Mouse (Mus musculus): ENCODE results near the gene Syvn1.
"Not testable (repeated sequence)": the region's sequence is repeated elsewhere in the genome, so short reads cannot be mapped to it uniquely, and the experiment has no call there.

The Syvn1 gene

GRCm38 (mm10) chr19:6042293-6042692 lies 4.1 kb upstream of the Syvn1 start:
- DNase-seq, result peak; percentile 4

GRCm38 (mm10) chr19:6044102-6044501 lies 2.3 kb upstream of the Syvn1 start:
- DNase-seq, result not testable (repeated sequence)

GRCm38 (mm10) chr19:6045366-6046293 lies 746 bp upstream of the Syvn1 start:
- DNase-seq, result no peak

GRCm38 (mm10) chr19:6047154-6047898 lies 950 bp downstream of the Syvn1 start:
- peak; percentile 23 for DNase-seq

GRCm38 (mm10) chr19:6047899-6048166 lies 1.5 kb downstream of the Syvn1 start:
- peak; percentile 23 for DNase-seq

- peak; percentile 8 for DNase-seq
Measured at GRCm38 (mm10) chr19:6048681-6049410, 2.5 kb downstream of the Syvn1 start.

GRCm38 (mm10) chr19:6052516-6052915 lies 6.1 kb downstream of the Syvn1 start:
- peak; percentile 6 for DNase-seq

- no peak for DNase-seq
Measured at GRCm38 (mm10) chr19:6054296-6054695, 7.9 kb downstream of the Syvn1 start.

GRCm38 (mm10) chr19:6056696-6057095 lies 10.3 kb downstream of the Syvn1 start:
- DNase-seq, result peak; percentile 12

GRCm38 (mm10) chr19:6057313-6058096 lies 11.1 kb downstream of the Syvn1 start, which contains the start of the genes Mrpl49 and Fau:
TSS of gene Mrpl49 (minus strand) at chr19:6057785.
TSS of gene Fau (plus strand) at chr19:6057844.
- DNase-seq, result peak; percentile 98

GRCm38 (mm10) chr19:6058513-6058912 lies 12.1 kb downstream of the Syvn1 start:
- no peak for DNase-seq

GRCm38 (mm10) chr19:6058966-6059365 lies 12.6 kb downstream of the Syvn1 start:
- peak; percentile 55 for DNase-seq

- DNase-seq, result peak; percentile 96
Measured at GRCm38 (mm10) chr19:6061021-6061533, 14.7 kb downstream of the Syvn1 start, which contains the start of gene Znhit2. TSS of gene Znhit2 (plus strand) at chr19:6061192.

- DNase-seq, result peak; percentile 50
Measured at GRCm38 (mm10) chr19:6061641-6062302, 15.4 kb downstream of the Syvn1 start.

- no peak for DNase-seq
Measured at GRCm38 (mm10) chr19:6062418-6062817, 16.0 kb downstream of the Syvn1 start.

- no peak for DNase-seq
Measured at GRCm38 (mm10) chr19:6063081-6063480, 16.7 kb downstream of the Syvn1 start.

- DNase-seq, result no peak
Measured at GRCm38 (mm10) chr19:6066571-6066970, 20.2 kb downstream of the Syvn1 start.

GRCm38 (mm10) chr19:6067011-6067723 lies 20.8 kb downstream of the Syvn1 start:
- peak; percentile 84 for DNase-seq

GRCm38 (mm10) chr19:6067724-6068415 lies 21.5 kb downstream of the Syvn1 start, which contains the start of gene Tm7sf2:
TSS of gene Tm7sf2 (minus strand) at chr19:6068373.
- DNase-seq, result peak; percentile 93

- no peak for DNase-seq
Measured at GRCm38 (mm10) chr19:6068951-6069350, 22.6 kb downstream of the Syvn1 start.

All from kidney, adult 11 months (tissue).